Mouse (Mus musculus) forebrain, embryonic 16.5 days (tissue): ENCODE results near the gene Vasp. TPM values are rescaled to one million over a fixed set of nuclear protein-coding genes. Genes with fewer than 3 reads are reported as not detected.

Source experiments
- ATAC-seq: fragments of 200-750 bp; cut with Nextera tagmentation; 2 replicates; pipeline ENCODE4 v1.8.0; 2017; ENCODE audit warnings: mild to moderate bottlenecking, moderate library complexity
- H3K27ac ChIP-seq: fragments of 300-500 bp; sonication (generic); 2 replicates; pipeline ENCODE4 v1.5.1; 2014; ENCODE audit warnings: low read length, control low read depth
- H3K27me3 ChIP-seq: fragments of 300-500 bp; sonication (generic); replicated peaks from 2 replicates; pipeline ENCODE4 v1.6.1; 2014; ENCODE audit warnings: low read length; ENCODE audit not compliant: control insufficient read depth, insufficient read depth
- H3K36me3 ChIP-seq: fragments of 300-500 bp; sonication (generic); 2 replicates; pipeline ENCODE4 v1.6.1; 2014; ENCODE audit not compliant: control insufficient read depth, insufficient read depth
- H3K4me1 ChIP-seq: fragments of 300-500 bp; sonication (generic); replicated peaks from 2 replicates; pipeline ENCODE4 v1.6.1; 2014; ENCODE audit warnings: low read length; ENCODE audit not compliant: control insufficient read depth, insufficient read depth
- H3K4me2 ChIP-seq: fragments of 300-500 bp; sonication (generic); 2 replicates; pipeline ENCODE4 v1.6.1; 2014; ENCODE audit warnings: mild to moderate bottlenecking, low read length, control low read depth
- H3K4me3 ChIP-seq: fragments of 300-500 bp; sonication (generic); replicated peaks from 2 replicates; pipeline ENCODE4 v1.5.1; 2014; ENCODE audit warnings: mild to moderate bottlenecking, low read length, control low read depth
- H3K9ac ChIP-seq: fragments of 300-500 bp; sonication (generic); replicated peaks from 2 replicates; pipeline ENCODE4 v1.6.1; 2014; ENCODE audit warnings: low read depth, low read length, control low read depth
- H3K9me3 ChIP-seq: fragments of 300-500 bp; sonication (generic); 2 replicates; pipeline ENCODE4 v1.6.1; 2016; ENCODE audit warnings: low read length; ENCODE audit not compliant: control insufficient read depth
- WGBS: fragments of 180-500 bp; shearing (Covaris S2); extraction: QIAGEN DNeasy Blood & Tissue Kit; methylation state at CpG from one replicate; pipeline ENCODE4 v1.1.7; 2014; 5-methylcytosine and 5-hydroxymethylcytosine counted together
- polyA plus RNA-seq: library from polyadenylated mRNA; unstranded; fragments of >200 nt; fragmentation: Nextera tagmentation; extraction: Ambion mirVana; gene quantifications from 2 replicates; pipeline ENCODE4 v1.2.1, GENCODE M21; 2015

The Vasp gene
- polyA plus RNA-seq, 1 experiment from 2014 or later = 38.0 TPM

GRCm38 (mm10) chr7:19235092-19235671, 36.4 kb downstream of the Vasp start:
- Histone ChIP-seq H3K9ac (no peak overlapping the region), H3K4me1 (peaks cover 8% of the 10 kb centered on the region), H3K4me2 (no peak overlapping the region), H3K36me3 (no peaks in the 10 kb centered on the region), H3K9me3 (no peaks in the 10 kb centered on the region), H3K4me3 (no peak overlapping the region), H3K27ac (no peak overlapping the region), H3K27me3 (no peaks in the 10 kb centered on the region)
- ATAC-seq = no peak
- 92% methylated on average over 2 of the region's 2 CpGs for WGBS

GRCm38 (mm10) chr7:19234652-19235051, 37.0 kb downstream of the Vasp start:
- no peak overlapping the region for H3K4me2 ChIP-seq
- no peak overlapping the region for H3K27ac ChIP-seq
- no peaks in the 10 kb centered on the region for H3K27me3 ChIP-seq
- no peaks in the 10 kb centered on the region for H3K9me3 ChIP-seq
- no peak overlapping the region for H3K4me3 ChIP-seq
- ATAC-seq = no peak
- no peaks in the 10 kb centered on the region for H3K36me3 ChIP-seq
- no peak overlapping the region for H3K9ac ChIP-seq
- WGBS = 82% methylated on average over 5 of the region's 5 CpGs
- H3K4me1 ChIP-seq = peaks cover 9% of the 10 kb centered on the region

- Histone ChIP-seq H3K4me2 (no peak overlapping the region), H3K36me3 (no peaks in the 10 kb centered on the region), H3K4me3 (no peak overlapping the region), H3K4me1 (peaks cover 20% of the 10 kb centered on the region), H3K27me3 (no peaks in the 10 kb centered on the region), H3K9ac (no peak overlapping the region), H3K27ac (no peak overlapping the region), H3K9me3 (no peaks in the 10 kb centered on the region)
- no peak for ATAC-seq
- 91% methylated on average over 3 of the region's 3 CpGs for WGBS
Observed at GRCm38 (mm10) chr7:19231849-19232248, 39.8 kb downstream of the Vasp start.

GRCm38 (mm10) chr7:19230899-19231298, 40.7 kb downstream of the Vasp start:
- Histone ChIP-seq H3K9ac (no peak overlapping the region), H3K27me3 (no peaks in the 10 kb centered on the region), H3K27ac (no peak overlapping the region), H3K36me3 (no peaks in the 10 kb centered on the region), H3K4me2 (no peak overlapping the region), H3K4me1 (peaks cover 20% of the 10 kb centered on the region), H3K9me3 (no peaks in the 10 kb centered on the region), H3K4me3 (no peak overlapping the region)
- ATAC-seq = no peak
- WGBS = 94% methylated on average over 5 of the region's 5 CpGs

- Histone ChIP-seq H3K4me2 (no peak overlapping the region), H3K4me1 (peaks cover 20% of the 10 kb centered on the region), H3K9ac (peak overlapping the region; percentile 58; the same call in 1 of the 2 replicates), H3K36me3 (no peaks in the 10 kb centered on the region), H3K9me3 (no peaks in the 10 kb centered on the region), H3K27ac (no peak overlapping the region), H3K27me3 (no peaks in the 10 kb centered on the region), H3K4me3 (no peak overlapping the region)
- WGBS = 93% methylated on average over 2 of the region's 2 CpGs
- ATAC-seq = no peak
Observed at GRCm38 (mm10) chr7:19230041-19230580, 41.5 kb downstream of the Vasp start.

- Histone ChIP-seq H3K4me1 (peaks cover 20% of the 10 kb centered on the region), H3K9ac (peak overlapping the region; percentile 58), H3K4me3 (peak overlapping the region; percentile 52), H3K27me3 (no peaks in the 10 kb centered on the region), H3K4me2 (peak overlapping the region; percentile 71), H3K27ac (no peak overlapping the region; the same call in 1 of the 2 replicates), H3K9me3 (no peaks in the 10 kb centered on the region), H3K36me3 (no peaks in the 10 kb centered on the region)
- no peak for ATAC-seq
- 42% methylated on average over 5 of the region's 5 CpGs for WGBS
Observed at GRCm38 (mm10) chr7:19229404-19229803, 42.2 kb downstream of the Vasp start.

- H3K4me3 ChIP-seq = peak overlapping the region; percentile 52
- H3K9ac ChIP-seq = peak overlapping the region; percentile 58
- peak overlapping the region; percentile 17; the same call in 1 of the 2 replicates for H3K27ac ChIP-seq
- H3K4me1 ChIP-seq = peaks cover 20% of the 10 kb centered on the region
- no peaks in the 10 kb centered on the region for H3K27me3 ChIP-seq
- ATAC-seq = no peak
- under 1% methylated on average over 14 of the region's 14 CpGs for WGBS
- H3K9me3 ChIP-seq = no peaks in the 10 kb centered on the region
- H3K36me3 ChIP-seq = no peaks in the 10 kb centered on the region
- peak overlapping the region; percentile 71 for H3K4me2 ChIP-seq
Observed at GRCm38 (mm10) chr7:19228793-19229148, 42.8 kb downstream of the Vasp start.

GRCm38 (mm10) chr7:19227883-19228792, 43.5 kb downstream of the Vasp start, which contains the start of gene Opa3:
TSS of gene Opa3 (plus strand) at chr7:19228334.
- Histone ChIP-seq H3K36me3 (no peaks in the 10 kb centered on the region), H3K27me3 (no peaks in the 10 kb centered on the region), H3K4me3 (peak within 1 kb of the TSS; percentile 52), H3K4me1 (peaks cover 20% of the 10 kb centered on the region), H3K9me3 (no peaks in the 10 kb centered on the region), H3K4me2 (peak within 1 kb of the TSS; percentile 82), H3K9ac (peak within 1 kb of the TSS; percentile 74), H3K27ac (peak within 1 kb of the TSS; percentile 99)
- ATAC-seq = peak; percentile 94
- WGBS = under 1% methylated on average over 85 of the region's 91 CpGs
